11 mouse cellular contexts compared by ENCODE assay signal in the genomic region with DNA sequence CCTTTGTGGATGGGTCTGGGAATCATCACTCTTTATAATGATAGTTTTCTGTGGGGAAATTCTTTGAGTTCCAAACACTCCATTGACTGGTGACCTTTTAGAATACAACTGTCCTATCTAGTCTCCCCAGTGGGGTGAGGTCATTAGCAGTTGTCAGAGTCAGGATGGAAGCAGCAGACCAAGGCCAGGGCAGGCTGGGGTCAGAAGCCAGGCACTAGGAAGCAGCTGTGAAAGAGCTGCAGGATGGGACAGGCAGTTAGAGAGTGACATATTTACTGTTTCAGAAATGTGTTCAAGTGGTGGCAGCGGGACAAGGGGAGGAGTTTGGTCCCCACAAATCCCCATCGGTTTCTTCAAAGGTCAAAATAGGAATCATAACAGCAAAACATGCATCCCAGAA.
DNase-seq lines count a peak whose midpoint lies in the region; ATAC-seq and TF ChIP-seq lines count a peak whose summit lies in the region.
"Had no signal": no experiment of that assay in that cellular context is flagged by ENCODE, and none has a peak within 500 bp of the region (broad histone marks: within the 10 kb centered on the region; RNA-seq: fewer than 3 reads in every experiment).

No protein-coding gene starts in this region.

- TF ChIP-seq CTCF in gastrocnemius, adult 2 months (IDR thresholded peaks at IDR 0.05): no peak
- no peak for TF ChIP-seq CTCF in kidney, adult 2 months (conservative IDR thresholded peaks at IDR 0.05; ENCODE audit: insufficient read depth, insufficient read length, low read depth, low read length)

- no peak overlapping the region for H3K4me3 ChIP-seq in gastrocnemius, adult 2 months
- H3K4me3 ChIP-seq in kidney, adult 2 months (ENCODE audit: insufficient read depth, low read depth, low read length): no peak overlapping the region
- no peak overlapping the region for H3K4me3 ChIP-seq in midbrain, embryonic 13.5 days (replicated peaks)
- H3K4me3 ChIP-seq in intestine, embryonic 15.5 days (replicated peaks): no peak overlapping the region
- H3K4me3 ChIP-seq: forebrain, embryonic 12.5 days; hindbrain, embryonic 13.5 days; neural tube, embryonic 13.5 days had no signal

- H3K27ac ChIP-seq in gastrocnemius, adult 2 months: peak overlapping the region; percentile 53
- H3K27ac ChIP-seq in kidney, adult 2 months (ENCODE audit: insufficient read depth, low read depth, low read length): peak overlapping the region; percentile 24; the same call in 1 of the 2 replicates
- H3K27ac ChIP-seq in midbrain, embryonic 13.5 days: no peak overlapping the region
- no peak overlapping the region for H3K27ac ChIP-seq in intestine, embryonic 15.5 days
- H3K27ac ChIP-seq: forebrain, embryonic 12.5 days; hindbrain, embryonic 13.5 days; macrophage; neural tube, embryonic 13.5 days had no signal

- peak; percentile 26 for DNase-seq in adrenal gland, postnatal 25 days
- peak; percentile 62 for DNase-seq in gastrocnemius, adult 2 months
- DNase-seq in kidney, adult 2 months: peak; percentile 86
- DNase-seq in lung, postnatal 10 days: peak; percentile 61
- no peak for DNase-seq in testis, postnatal 14 days (ENCODE audit: low spot score)

- no peak overlapping the region for H3K9ac ChIP-seq in midbrain, embryonic 13.5 days (replicated peaks)
- no peak overlapping the region for H3K9ac ChIP-seq in intestine, embryonic 15.5 days
- H3K9ac ChIP-seq: forebrain, embryonic 12.5 days; hindbrain, embryonic 13.5 days; neural tube, embryonic 13.5 days had no signal

- H3K9me3 ChIP-seq in midbrain, embryonic 13.5 days: no peaks in the 10 kb centered on the region
- H3K9me3 ChIP-seq in intestine, embryonic 15.5 days: no peaks in the 10 kb centered on the region
- H3K9me3 ChIP-seq: forebrain, embryonic 12.5 days; hindbrain, embryonic 13.5 days; neural tube, embryonic 13.5 days had no signal

- no peak for ATAC-seq in midbrain, embryonic 13.5 days
- ATAC-seq in intestine, embryonic 15.5 days: no peak

- H3K27me3 ChIP-seq in kidney, adult 2 months (replicated peaks; ENCODE audit: control insufficient read depth, insufficient read depth, low read length): no peaks in the 10 kb centered on the region; the same call in 1 of the 2 replicates
- no peaks in the 10 kb centered on the region for H3K27me3 ChIP-seq in midbrain, embryonic 13.5 days
- H3K27me3 ChIP-seq in intestine, embryonic 15.5 days (replicated peaks): no peaks in the 10 kb centered on the region
- H3K27me3 ChIP-seq: forebrain, embryonic 12.5 days; hindbrain, embryonic 13.5 days; neural tube, embryonic 13.5 days had no signal

- 38% methylated on average over 2 of the region's 2 CpGs for WGBS in kidney, adult 2 months
- WGBS in midbrain, embryonic 13.5 days: 90% methylated on average over 2 of the region's 2 CpGs
- WGBS in intestine, embryonic 15.5 days: 31% methylated on average over 2 of the region's 2 CpGs

- no peaks in the 10 kb centered on the region for H3K36me3 ChIP-seq in kidney, adult 2 months (ENCODE audit: control insufficient read depth, insufficient read depth, low read length)
- H3K36me3 ChIP-seq in midbrain, embryonic 13.5 days: no peaks in the 10 kb centered on the region
- no peaks in the 10 kb centered on the region for H3K36me3 ChIP-seq in intestine, embryonic 15.5 days
- H3K36me3 ChIP-seq: forebrain, embryonic 12.5 days; hindbrain, embryonic 13.5 days; neural tube, embryonic 13.5 days had no signal

- no peak for TF ChIP-seq POLR2A in kidney, adult 2 months (IDR thresholded peaks at IDR 0.05; ENCODE audit: low read depth, low read length)

- intact Hi-C loops in gastrocnemius, adult 2 months (cut with DNase I): no loop called here

- peaks cover 7% of the 10 kb centered on the region for H3K4me1 ChIP-seq in kidney, adult 2 months (ENCODE audit: control insufficient read depth, insufficient read depth, low read length)
- 0 out of 2 replicates have a peak, but pooled peaks cover 4% of the 10 kb centered on the region for H3K4me1 ChIP-seq in midbrain, embryonic 13.5 days (replicated peaks)
- no peaks in the 10 kb centered on the region for H3K4me1 ChIP-seq in intestine, embryonic 15.5 days (replicated peaks)

- no peak overlapping the region for H3K4me2 ChIP-seq in midbrain, embryonic 13.5 days (replicated peaks)
- H3K4me2 ChIP-seq in intestine, embryonic 15.5 days (replicated peaks): no peak overlapping the region
- H3K4me2 ChIP-seq: forebrain, embryonic 12.5 days; hindbrain, embryonic 13.5 days; neural tube, embryonic 13.5 days had no signal

Comparison
In these comparisons a context has a peak if more than half of its experiments do, and no peak if none do; other contexts are left out.
1. H3K27ac ChIP-seq: peak in gastrocnemius, adult 2 months (single experiment) and kidney, adult 2 months (single experiment); none in midbrain, embryonic 13.5 days (single experiment) and intestine, embryonic 15.5 days (single experiment).